Mouse (Mus musculus) natural killer cell, adult 2 months (primary cell): ENCODE data around the gene Ptpa.
"Not testable (repeated sequence)": the region's sequence is repeated elsewhere in the genome, so short reads cannot be mapped to it uniquely, and the experiment has no call there.

Experiments used
- DNase-seq, 2 experiments: peaks; one replicate each; pipeline ENCODE4 v3.0.0; 2022; ENCODE audit warnings: low spot score in 2 of 2

The Ptpa gene

DNA sequence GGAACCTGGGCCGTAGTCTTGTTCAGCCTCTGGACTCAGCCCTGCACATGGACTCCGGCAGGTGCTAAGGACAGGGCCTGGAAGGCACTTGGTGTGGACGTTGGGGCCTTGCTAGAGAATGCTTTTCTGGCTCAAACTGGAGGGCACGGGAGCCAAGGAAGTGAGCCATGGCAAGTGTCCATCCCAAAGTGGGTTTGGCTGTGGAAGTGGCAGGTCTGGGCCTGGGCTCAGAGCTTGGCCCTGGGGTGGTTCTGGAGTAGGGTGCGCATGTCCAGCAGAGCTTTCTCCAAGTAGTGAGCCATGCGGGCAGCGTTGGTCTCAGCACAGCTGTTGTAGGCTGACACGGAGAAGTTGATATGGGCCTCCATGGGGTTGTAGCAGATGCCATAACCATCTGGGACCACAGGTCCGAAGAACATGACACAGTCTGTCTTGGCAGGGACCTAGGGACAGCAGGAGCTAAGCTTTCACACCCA lies 13.4 kb upstream of the Ptpa start:
- DNase-seq, result no peak

DNA sequence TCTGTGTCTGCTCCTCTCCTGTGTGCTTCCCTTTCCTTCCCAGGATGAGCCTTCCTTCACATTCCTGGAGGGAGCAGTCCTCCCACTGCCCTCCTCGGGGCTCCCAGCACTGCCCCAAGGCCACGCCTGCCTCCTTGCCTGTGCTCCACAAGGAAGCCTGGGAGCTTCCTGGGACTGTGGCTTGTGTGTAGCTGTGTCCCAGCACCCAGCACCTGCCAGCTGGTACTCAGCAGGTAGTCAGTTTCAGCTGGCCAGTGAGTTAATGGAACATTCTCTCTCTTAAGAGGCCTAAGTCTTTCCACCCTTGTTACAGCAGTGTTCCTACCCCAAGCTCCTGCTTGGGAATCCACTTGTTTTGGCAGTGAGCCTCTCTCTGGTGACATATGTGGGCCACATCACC lies 13.0 kb upstream of the Ptpa start:
- DNase-seq, result no peak

DNA sequence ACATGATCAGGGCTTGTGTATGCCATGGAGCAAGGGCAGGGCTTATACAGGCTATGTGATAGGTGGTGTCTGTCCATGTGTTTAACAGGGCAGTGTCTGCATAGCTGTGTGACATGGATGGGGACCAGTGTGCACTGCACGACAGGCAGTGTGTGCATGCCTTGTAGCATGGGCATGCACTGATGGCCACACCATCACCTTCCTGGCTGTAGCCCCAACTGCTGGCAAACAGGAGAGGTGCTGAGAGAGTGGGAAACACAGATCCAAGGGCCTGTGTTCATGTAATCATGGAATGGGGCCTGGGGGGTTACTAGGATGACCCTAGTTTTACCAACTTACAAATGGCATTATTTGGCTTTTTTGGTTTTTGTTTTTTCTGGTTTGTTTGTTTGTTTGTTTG lies 12.0 kb upstream of the Ptpa start:
- no peak for DNase-seq

- DNase-seq, result no peak
These were observed 8.6 kb upstream of the Ptpa start for GRCm38 (mm10) chr2:30407221-30407620.

- DNase-seq, result no peak
These were observed 8.1 kb upstream of the Ptpa start for GRCm38 (mm10) chr2:30407778-30408177.

DNA sequence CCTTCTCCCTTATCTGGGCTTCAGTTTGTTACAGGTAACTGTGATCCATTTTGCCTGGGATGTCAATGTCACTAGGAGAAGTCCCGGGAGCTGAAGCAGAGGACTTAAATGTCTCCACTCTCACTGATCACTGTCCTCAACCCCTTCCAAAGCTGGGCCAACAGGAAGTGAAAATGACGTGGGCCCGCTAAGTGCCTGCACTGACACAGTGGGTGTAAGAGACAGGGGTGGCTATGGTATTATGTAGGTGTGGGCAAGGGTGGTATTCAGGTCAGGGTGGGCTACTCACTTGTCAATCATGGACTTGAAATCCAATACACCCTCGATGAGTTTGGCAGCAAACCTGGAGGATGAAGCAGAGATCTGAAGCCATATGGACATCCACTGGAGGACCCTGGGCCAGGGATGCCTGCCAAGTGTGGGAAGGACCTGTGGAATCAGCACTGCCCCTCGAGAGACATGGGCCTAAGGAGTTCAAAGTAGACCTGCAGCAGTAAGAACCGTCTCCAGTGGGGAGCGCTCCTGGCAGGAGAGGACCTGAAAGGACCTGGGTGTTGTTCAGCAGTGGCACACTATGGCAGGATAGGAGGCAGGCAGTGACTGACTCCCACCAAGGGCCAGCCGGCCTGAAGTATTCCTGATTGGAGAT lies 7.3 kb upstream of the Ptpa start:
- DNase-seq, result no peak

GRCm38 (mm10) chr2:30409454-30410176 lies 6.2 kb upstream of the Ptpa start:
- no peak for DNase-seq

DNA sequence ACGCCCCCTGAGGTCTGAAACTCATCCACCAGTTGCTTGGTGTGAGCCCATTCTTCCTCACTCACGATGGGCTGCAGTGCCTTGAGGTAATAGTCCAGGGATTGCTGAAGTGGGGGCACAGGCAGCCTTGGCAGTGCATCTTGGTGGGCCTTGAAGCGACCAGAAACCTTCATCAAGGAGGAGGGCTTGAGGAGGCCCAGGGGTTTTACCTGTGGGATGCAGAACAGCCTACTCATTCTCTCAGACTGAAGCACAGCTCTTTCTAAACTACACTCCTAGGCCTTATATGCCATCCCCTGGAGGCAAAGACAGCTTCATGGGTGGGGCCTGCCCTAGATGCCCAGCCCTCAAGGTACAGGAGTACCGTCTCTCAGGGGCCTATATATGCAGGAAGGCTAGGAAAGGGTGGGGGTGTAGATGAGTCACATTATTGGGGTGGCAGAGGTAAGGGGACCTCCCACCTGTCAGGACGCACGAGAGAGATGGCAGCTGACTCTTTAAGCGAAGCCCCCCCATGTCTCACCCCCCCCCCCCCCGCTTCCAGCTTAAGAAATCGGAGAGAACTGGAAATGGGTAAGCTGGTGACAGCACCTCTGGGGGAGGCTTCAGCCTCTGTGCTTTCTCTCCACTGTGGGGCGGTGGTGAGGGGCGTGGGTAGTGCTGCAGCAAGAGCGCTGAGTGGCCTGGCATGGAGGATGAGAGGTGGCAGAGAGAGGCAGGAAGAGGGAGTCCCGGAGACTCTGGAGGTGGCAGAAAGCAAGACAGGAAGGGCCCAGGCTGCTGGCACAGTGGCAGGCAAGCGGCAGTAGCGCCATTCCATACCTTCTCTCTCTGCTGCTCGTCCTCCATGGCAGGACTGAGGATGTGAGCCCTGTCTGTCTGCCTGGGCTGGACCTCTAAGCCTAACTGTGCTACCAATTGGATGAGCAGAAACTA lies 2.5 kb upstream of the Ptpa start:
- DNase-seq, result no peak

GRCm38 (mm10) chr2:30414101-30414500 lies 1.7 kb upstream of the Ptpa start:
- DNase-seq, result no peak

DNA sequence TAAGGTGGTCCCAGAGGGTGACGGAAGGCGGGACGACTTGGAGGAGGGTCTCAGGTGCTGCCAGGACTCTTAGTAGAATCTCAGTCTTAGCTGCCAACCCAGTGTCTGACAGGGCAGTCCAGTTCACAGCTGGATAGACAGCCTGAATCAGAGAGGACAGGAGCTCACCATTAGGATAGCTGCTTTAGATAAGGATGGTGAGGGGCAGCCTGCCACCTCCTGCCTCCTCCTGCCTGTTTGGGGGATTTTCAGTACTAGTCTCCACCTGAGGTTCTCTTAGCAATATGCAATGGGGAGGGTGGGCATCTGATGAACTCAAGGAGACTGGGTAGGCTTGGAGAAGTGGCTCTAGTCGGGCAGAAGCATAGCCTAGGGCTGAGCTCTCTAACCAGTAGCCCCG lies 1.2 kb upstream of the Ptpa start:
- no peak for DNase-seq

DNA sequence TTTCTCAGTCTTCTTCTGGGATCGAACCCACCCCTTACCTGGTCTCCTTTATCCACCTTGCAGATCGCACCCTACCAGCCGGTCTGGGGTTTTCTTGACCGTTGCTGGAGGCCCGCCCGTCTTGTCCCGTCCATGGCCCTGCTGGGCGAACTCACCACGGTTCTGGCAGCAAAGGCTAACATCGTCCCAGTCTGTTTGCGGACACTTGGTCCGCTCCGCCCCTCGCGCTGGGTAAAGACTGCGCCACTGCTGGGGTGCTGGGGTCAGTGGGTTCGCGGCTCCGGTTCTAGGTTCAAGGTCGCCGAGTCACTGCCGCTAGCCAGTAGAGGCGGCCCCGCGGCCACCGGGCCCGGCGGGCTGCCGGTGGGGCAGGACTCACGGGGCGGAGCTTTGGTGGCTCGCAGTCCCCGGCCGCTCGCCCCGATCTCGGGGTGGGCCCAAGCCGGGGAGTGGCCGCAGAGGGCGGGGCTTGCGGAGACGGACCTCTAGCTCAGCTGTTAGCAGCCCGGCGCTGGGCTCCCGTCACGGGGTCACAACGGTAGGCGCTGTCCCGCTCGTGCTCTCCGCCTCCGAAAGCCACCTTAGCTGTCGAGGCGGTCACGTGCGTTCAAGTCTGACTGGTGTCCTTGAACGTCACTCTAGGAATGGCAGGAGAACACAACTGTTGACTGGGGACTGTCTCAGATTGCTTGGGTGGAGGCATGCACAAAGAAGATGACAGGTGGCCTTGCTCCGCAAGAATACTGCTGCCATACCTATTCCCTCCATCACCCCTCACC lies 493 bp upstream of the Ptpa start, which contains the start of gene Crat:
TSS of gene Crat (minus strand) at position 657 of the 779 bp plus-strand sequence.
- DNase-seq, result peak; percentile 82 to 83

DNA sequence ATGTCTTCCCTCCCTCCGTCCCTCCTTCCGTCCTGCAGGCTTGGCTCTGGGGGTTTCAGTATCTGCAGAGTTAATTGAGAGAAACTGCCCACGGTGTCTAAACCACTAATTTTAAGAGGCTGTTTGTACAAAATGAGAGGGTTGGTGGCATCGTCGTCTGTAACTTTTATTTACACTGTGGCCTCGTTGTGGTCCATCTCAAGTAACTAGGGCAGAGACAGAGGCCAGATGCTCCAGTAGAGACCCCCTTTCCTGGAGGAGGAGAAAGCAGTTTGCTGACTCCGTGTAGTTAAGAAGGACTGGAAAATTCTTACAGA lies 768 bp downstream of the Ptpa start:
- DNase-seq, result no peak

DNA sequence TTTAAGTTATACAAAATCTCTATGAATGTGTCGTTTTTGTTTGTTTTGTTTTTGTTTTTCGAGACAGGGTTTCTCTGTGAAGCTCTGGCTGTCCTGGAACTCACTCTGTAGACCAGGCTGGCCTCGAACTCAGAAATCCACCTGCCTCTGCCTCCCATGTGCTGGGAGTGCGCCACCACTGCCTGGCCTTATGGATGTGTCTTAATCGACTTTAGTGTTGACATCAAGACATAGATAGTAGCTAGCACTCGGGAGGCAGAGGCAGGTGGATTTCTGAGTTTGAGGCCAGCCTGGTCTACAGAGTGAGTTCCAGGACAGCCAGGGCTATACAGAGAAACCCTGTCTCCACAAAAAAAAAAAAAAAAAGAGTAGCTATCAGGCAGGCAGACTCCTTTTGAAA lies 1.3 kb downstream of the Ptpa start:
- not testable (repeated sequence) for DNase-seq

GRCm38 (mm10) chr2:30417595-30418165 lies 1.8 kb downstream of the Ptpa start:
- DNase-seq, result no peak

DNA sequence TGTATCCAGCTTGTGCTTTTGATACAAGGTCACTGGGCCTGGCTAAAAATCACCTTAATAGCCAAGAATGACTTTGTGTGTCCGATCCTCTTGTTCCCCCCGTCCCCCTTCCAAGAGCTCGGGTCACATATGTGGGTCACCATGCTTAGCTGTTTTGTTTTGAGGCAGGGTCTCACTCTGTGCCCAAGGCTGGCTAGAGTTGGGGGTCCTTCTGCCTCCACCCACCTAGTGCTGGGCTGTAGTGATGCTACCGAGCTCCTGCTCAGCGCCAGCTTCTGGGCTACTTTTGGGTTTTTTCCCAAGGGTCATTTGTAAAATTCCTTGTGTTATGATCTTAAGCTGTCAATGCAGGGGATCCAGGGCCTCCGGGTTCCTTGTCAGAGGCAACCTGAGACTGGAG lies 2.4 kb downstream of the Ptpa start:
- no peak for DNase-seq

GRCm38 (mm10) chr2:30419112-30419511 lies 3.3 kb downstream of the Ptpa start:
- DNase-seq, result no peak

- no peak for DNase-seq
These were observed 5.6 kb downstream of the Ptpa start for GRCm38 (mm10) chr2:30421432-30421831.

GRCm38 (mm10) chr2:30429156-30429555 lies 13.3 kb downstream of the Ptpa start:
- DNase-seq, result no peak

GRCm38 (mm10) chr2:30435326-30436155 lies 19.7 kb downstream of the Ptpa start:
- peak; percentile 60 to 75 for DNase-seq

DNA sequence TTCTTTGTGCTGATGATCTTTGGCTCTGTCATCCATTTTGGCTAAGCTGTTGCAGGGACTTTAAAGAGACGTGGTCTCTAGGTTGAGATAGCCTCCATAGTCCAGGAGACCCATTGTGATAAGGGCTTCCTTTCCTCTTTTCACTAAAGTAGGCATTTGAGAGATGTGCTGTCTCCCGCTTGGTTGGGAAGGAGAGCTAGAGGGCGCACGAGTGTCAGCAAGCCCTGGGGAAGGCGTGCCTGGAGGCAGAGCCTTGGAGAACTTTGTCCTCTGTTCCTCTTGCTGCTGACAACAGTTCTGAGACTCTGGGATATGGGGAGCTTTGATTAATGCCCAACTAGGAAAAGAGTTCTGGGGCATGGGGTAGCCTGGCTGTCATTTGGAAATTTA lies 20.3 kb downstream of the Ptpa start:
- DNase-seq, result no peak
